Mouse (Mus musculus) retina, adult 2 months (tissue): Measurements from ENCODE around the gene Fat3.
A peak's percentile ranks its signal among the peaks of the same experiment; 100 is the strongest.

Experiments used
- DNase-seq: peaks from one replicate; pipeline ENCODE4 v3.0.0-alpha.2; 2012; ENCODE audit warnings: low read depth, low spot score

Fat3 gene

GRCm38 (mm10) chr9:16437805-16438204, 63.3 kb downstream of the Fat3 start:
- DNase-seq, result no peak

GRCm38 (mm10) chr9:16428589-16428988, 72.5 kb downstream of the Fat3 start:
- no peak for DNase-seq

GRCm38 (mm10) chr9:16422707-16423106, 78.4 kb downstream of the Fat3 start:
- no peak for DNase-seq

- no peak for DNase-seq
Observed at GRCm38 (mm10) chr9:16402815-16403214, 98.3 kb downstream of the Fat3 start.

GRCm38 (mm10) chr9:16398734-16399686, 102.1 kb downstream of the Fat3 start:
- no peak for DNase-seq

- DNase-seq, result no peak
Observed at GRCm38 (mm10) chr9:16389141-16389540, 111.9 kb downstream of the Fat3 start.

- DNase-seq, result no peak
Observed at GRCm38 (mm10) chr9:16387527-16387926, 113.6 kb downstream of the Fat3 start.

- no peak for DNase-seq
Observed at GRCm38 (mm10) chr9:16363713-16364112, 137.4 kb downstream of the Fat3 start.

GRCm38 (mm10) chr9:16361811-16362210, 139.3 kb downstream of the Fat3 start:
- DNase-seq, result no peak

GRCm38 (mm10) chr9:16356636-16357035, 144.4 kb downstream of the Fat3 start:
- no peak for DNase-seq

GRCm38 (mm10) chr9:16354906-16355305, 146.2 kb downstream of the Fat3 start:
- DNase-seq, result no peak

- DNase-seq, result no peak
Observed at GRCm38 (mm10) chr9:16353049-16353724, 147.9 kb downstream of the Fat3 start.

- DNase-seq, result peak; percentile 23
Observed at GRCm38 (mm10) chr9:16352486-16353048, 148.5 kb downstream of the Fat3 start.

- DNase-seq, result no peak
Observed at GRCm38 (mm10) chr9:16344902-16345855, 155.9 kb downstream of the Fat3 start.

GRCm38 (mm10) chr9:16343191-16343590, 157.9 kb downstream of the Fat3 start:
- no peak for DNase-seq

- no peak for DNase-seq
Observed at GRCm38 (mm10) chr9:16342577-16342976, 158.5 kb downstream of the Fat3 start.

GRCm38 (mm10) chr9:16330290-16330984, 170.6 kb downstream of the Fat3 start:
- no peak for DNase-seq

GRCm38 (mm10) chr9:16318957-16319356, 182.1 kb downstream of the Fat3 start:
- DNase-seq, result no peak

GRCm38 (mm10) chr9:16312599-16313197, 188.4 kb downstream of the Fat3 start:
- no peak for DNase-seq
